Mouse (Mus musculus): ENCODE measurements at regions not wholly inside any gene's neighbourhood (a gene's known extent, or its start where the extent isn't known, plus 50 kb on each side); places are given as distances from the start of the nearest gene placed in this dataset.

- 73% methylated on average over 8 of the region's 8 CpGs for WGBS (ENCODE audit: insufficient replicate concordance)
- no peak overlapping the region for H3K4me3 ChIP-seq (ENCODE audit: low read depth, low read length)
- TF ChIP-seq CTCF (IDR thresholded peaks at IDR 0.05; ENCODE audit: low read depth) (no peak), EP300 (IDR thresholded peaks at IDR 0.05; ENCODE audit: low read depth) (no peak)
- no peaks in the 10 kb centered on the region for H3K27me3 ChIP-seq (ENCODE audit: insufficient read depth, low read length)
- H3K36me3 ChIP-seq (replicated peaks; ENCODE audit: insufficient read depth, low read length), result no peaks in the 10 kb centered on the region
- no peak for ATAC-seq
- 0 out of 2 replicates have a peak, but pooled peaks cover 2% of the 10 kb centered on the region for H3K9me3 ChIP-seq (ENCODE audit: low read length)
- no peak for DNase-seq
- no peak overlapping the region for H3K4me2 ChIP-seq (ENCODE audit: low read depth, low read length)
- no peak overlapping the region for H3K27ac ChIP-seq (ENCODE audit: low read depth)
- H3K4me1 ChIP-seq (ENCODE audit: insufficient read depth), result no peaks in the 10 kb centered on the region
- no peak overlapping the region for H3K9ac ChIP-seq (replicated peaks)
Measured at GRCm38 (mm10) chr12:106748765-106749164, 738.7 kb downstream of the Vrk1 start.

GRCm38 (mm10) chr12:106763552-106763951 is 724.9 kb upstream of the 3110018I06Rik start:
- no peak overlapping the region for H3K4me3 ChIP-seq (ENCODE audit: low read depth, low read length)
- H3K4me1 ChIP-seq (ENCODE audit: insufficient read depth), result no peaks in the 10 kb centered on the region
- H3K9me3 ChIP-seq (ENCODE audit: low read length), result no peaks in the 10 kb centered on the region
- DNase-seq (no peak), ATAC-seq (no peak)
- 75% methylated on average over 7 of the region's 7 CpGs for WGBS (ENCODE audit: insufficient replicate concordance)
- H3K9ac ChIP-seq (replicated peaks), result no peak overlapping the region
- TF ChIP-seq CTCF (IDR thresholded peaks at IDR 0.05; ENCODE audit: low read depth) (no peak), EP300 (IDR thresholded peaks at IDR 0.05; ENCODE audit: low read depth) (no peak)
- no peaks in the 10 kb centered on the region for H3K27me3 ChIP-seq (ENCODE audit: insufficient read depth, low read length)
- H3K27ac ChIP-seq (ENCODE audit: low read depth), result no peak overlapping the region
- no peak overlapping the region for H3K4me2 ChIP-seq (ENCODE audit: low read depth, low read length)
- no peaks in the 10 kb centered on the region for H3K36me3 ChIP-seq (replicated peaks; ENCODE audit: insufficient read depth, low read length)

GRCm38 (mm10) chr12:106764516-106764915 is 723.9 kb upstream of the 3110018I06Rik start:
- WGBS (ENCODE audit: insufficient replicate concordance), result 71% methylated on average over 7 of the region's 7 CpGs
- no peaks in the 10 kb centered on the region for H3K9me3 ChIP-seq (ENCODE audit: low read length)
- H3K36me3 ChIP-seq (replicated peaks; ENCODE audit: insufficient read depth, low read length), result no peaks in the 10 kb centered on the region
- no peak overlapping the region for H3K4me2 ChIP-seq (ENCODE audit: low read depth, low read length)
- H3K9ac ChIP-seq (replicated peaks), result no peak overlapping the region
- ATAC-seq (no peak), DNase-seq (no peak)
- no peak for TF ChIP-seq EP300 (IDR thresholded peaks at IDR 0.05; ENCODE audit: low read depth)
- no peak for TF ChIP-seq CTCF (IDR thresholded peaks at IDR 0.05; ENCODE audit: low read depth)
- H3K27me3 ChIP-seq (ENCODE audit: insufficient read depth, low read length), result no peaks in the 10 kb centered on the region
- H3K27ac ChIP-seq (ENCODE audit: low read depth), result no peak overlapping the region
- no peaks in the 10 kb centered on the region for H3K4me1 ChIP-seq (ENCODE audit: insufficient read depth)
- H3K4me3 ChIP-seq (ENCODE audit: low read depth, low read length), result no peak overlapping the region

GRCm38 (mm10) chr12:106773536-106773935 is 714.9 kb upstream of the 3110018I06Rik start:
- no peaks in the 10 kb centered on the region for H3K9me3 ChIP-seq (ENCODE audit: low read length)
- H3K27me3 ChIP-seq (ENCODE audit: insufficient read depth, low read length), result no peaks in the 10 kb centered on the region
- H3K9ac ChIP-seq (replicated peaks), result no peak overlapping the region
- no peak overlapping the region for H3K4me3 ChIP-seq (ENCODE audit: low read depth, low read length)
- no peak overlapping the region for H3K27ac ChIP-seq (ENCODE audit: low read depth)
- TF ChIP-seq EP300 (IDR thresholded peaks at IDR 0.05; ENCODE audit: low read depth) (no peak), CTCF (IDR thresholded peaks at IDR 0.05; ENCODE audit: low read depth) (no peak)
- H3K4me2 ChIP-seq (ENCODE audit: low read depth, low read length), result no peak overlapping the region
- no peak for DNase-seq
- 62% methylated on average over 4 of the region's 4 CpGs for WGBS (ENCODE audit: insufficient replicate concordance)
- no peaks in the 10 kb centered on the region for H3K4me1 ChIP-seq (ENCODE audit: insufficient read depth)
- ATAC-seq, result no peak
- no peaks in the 10 kb centered on the region for H3K36me3 ChIP-seq (replicated peaks; ENCODE audit: insufficient read depth, low read length)

GRCm38 (mm10) chr12:106796596-106796995 is 691.8 kb upstream of the 3110018I06Rik start:
- Histone ChIP-seq H3K36me3 (replicated peaks; ENCODE audit: insufficient read depth, low read length) (no peaks in the 10 kb centered on the region), H3K9me3 (ENCODE audit: low read length) (no peaks in the 10 kb centered on the region), H3K9ac (replicated peaks) (no peak overlapping the region), H3K4me1 (ENCODE audit: insufficient read depth) (no peaks in the 10 kb centered on the region), H3K4me3 (ENCODE audit: low read depth, low read length) (no peak overlapping the region), H3K27ac (ENCODE audit: low read depth) (no peak overlapping the region), H3K27me3 (ENCODE audit: insufficient read depth, low read length) (no peaks in the 10 kb centered on the region), H3K4me2 (ENCODE audit: low read depth, low read length) (no peak overlapping the region)
- 77% methylated on average over 7 of the region's 7 CpGs for WGBS (ENCODE audit: insufficient replicate concordance)
- TF ChIP-seq CTCF (IDR thresholded peaks at IDR 0.05; ENCODE audit: low read depth) (no peak), EP300 (IDR thresholded peaks at IDR 0.05; ENCODE audit: low read depth) (no peak)
- DNase-seq (no peak), ATAC-seq (no peak)

- Histone ChIP-seq H3K9me3 (ENCODE audit: low read length) (no peaks in the 10 kb centered on the region), H3K27me3 (ENCODE audit: insufficient read depth, low read length) (no peaks in the 10 kb centered on the region), H3K4me1 (ENCODE audit: insufficient read depth) (no peaks in the 10 kb centered on the region), H3K27ac (ENCODE audit: low read depth) (no peak overlapping the region), H3K36me3 (replicated peaks; ENCODE audit: insufficient read depth, low read length) (no peaks in the 10 kb centered on the region), H3K4me3 (ENCODE audit: low read depth, low read length) (no peak overlapping the region), H3K9ac (replicated peaks) (no peak overlapping the region), H3K4me2 (ENCODE audit: low read depth, low read length) (no peak overlapping the region)
- 74% methylated on average over 6 of the region's 6 CpGs for WGBS (ENCODE audit: insufficient replicate concordance)
- TF ChIP-seq EP300 (IDR thresholded peaks at IDR 0.05; ENCODE audit: low read depth) (no peak), CTCF (IDR thresholded peaks at IDR 0.05; ENCODE audit: low read depth) (no peak)
- ATAC-seq (no peak), DNase-seq (no peak)
Measured at GRCm38 (mm10) chr12:106819736-106820135, 668.7 kb upstream of the 3110018I06Rik start.

- Histone ChIP-seq H3K27ac (ENCODE audit: low read depth) (no peak overlapping the region), H3K4me3 (ENCODE audit: low read depth, low read length) (no peak overlapping the region), H3K4me1 (ENCODE audit: insufficient read depth) (no peaks in the 10 kb centered on the region), H3K9me3 (ENCODE audit: low read length) (no peaks in the 10 kb centered on the region), H3K27me3 (ENCODE audit: insufficient read depth, low read length) (no peaks in the 10 kb centered on the region), H3K9ac (replicated peaks) (no peak overlapping the region), H3K36me3 (replicated peaks; ENCODE audit: insufficient read depth, low read length) (no peaks in the 10 kb centered on the region), H3K4me2 (ENCODE audit: low read depth, low read length) (no peak overlapping the region)
- DNase-seq (no peak), ATAC-seq (no peak)
- 69% methylated on average over 4 of the region's 4 CpGs for WGBS (ENCODE audit: insufficient replicate concordance)
- TF ChIP-seq EP300 (IDR thresholded peaks at IDR 0.05; ENCODE audit: low read depth) (no peak), CTCF (IDR thresholded peaks at IDR 0.05; ENCODE audit: low read depth) (no peak)
Measured at GRCm38 (mm10) chr12:106822311-106822710, 666.1 kb upstream of the 3110018I06Rik start.

Data from liver, postnatal 0 days (tissue).